Mouse (Mus musculus) retina, adult 2 months (tissue): Measurements from ENCODE around the gene Spin2c.
A peak's percentile ranks its signal among the peaks of the same experiment; 100 is the strongest.

ENCODE experiments used
- DNase-seq: peaks from one replicate; pipeline ENCODE4 v3.0.0-alpha.2; 2012; ENCODE audit warnings: low read depth, low spot score

The Spin2c gene

GRCm38 (mm10) chrX:153831951-153832561 is at the start of gene Spin2c:
Spin2c (plus strand) TSS chrX:153832225.
- DNase-seq = peak; percentile 2

GRCm38 (mm10) chrX:153832606-153833005 is 581 bp downstream of the Spin2c start:
- no peak for DNase-seq
